Mouse (Mus musculus) embryonic fibroblast, embryonic 13.5 days (primary cell): Measurements from ENCODE around the gene Arhgap42.

Experiments
- CTCF ChIP-seq: IDR thresholded peaks from 2 replicates; pipeline ENCODE4 v1.5.1; 2011; ENCODE audit warnings: mild to moderate bottlenecking, control low read depth, low read length, moderate library complexity, borderline replicate concordance; ENCODE audit not compliant: insufficient read depth
- POLR2A ChIP-seq: IDR thresholded peaks from 2 replicates; pipeline ENCODE4 v1.6.1; 2011; ENCODE audit warnings: low read depth, mild to moderate bottlenecking, control low read depth, low read length, moderate library complexity

GRCm38 (mm10) chr9:9269305-9269704, 30.4 kb upstream of the Arhgap42 start:
- no peak for TF ChIP-seq POLR2A
- no peak for TF ChIP-seq CTCF
